In the genomic region with DNA sequence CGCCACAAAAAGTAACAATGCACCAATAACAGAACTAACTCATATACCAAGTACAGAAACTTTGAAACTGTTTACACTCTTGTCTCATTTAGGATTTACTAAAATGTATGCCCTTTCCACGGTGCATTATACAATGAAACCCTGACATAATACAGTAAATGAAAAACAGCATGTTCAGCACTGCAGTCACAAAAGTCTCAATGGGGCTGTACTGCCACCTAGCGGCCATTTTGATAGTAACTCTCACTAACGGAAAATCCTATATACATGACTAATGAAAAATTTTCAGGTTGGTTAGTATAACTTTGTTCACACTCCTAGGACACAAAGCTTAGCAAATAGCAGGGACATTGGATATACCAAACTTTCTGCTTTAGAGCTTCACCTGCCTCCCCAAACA, we compare ENCODE assay signal across 9 mouse cellular contexts. TPM values are rescaled to one million over a fixed set of nuclear protein-coding genes. Genes with fewer than 3 reads are reported as not detected.
DNase-seq lines count a peak whose midpoint lies in the region; ATAC-seq and TF ChIP-seq lines count a peak whose summit lies in the region.
"Had no signal": no experiment of that assay in that cellular context is flagged by ENCODE, and none has a peak within 500 bp of the region (broad histone marks: within the 10 kb centered on the region; RNA-seq: fewer than 3 reads in every experiment).

No protein-coding gene starts in this region.

- no peak overlapping the region for H3K4me2 ChIP-seq in intestine, postnatal 0 days (replicated peaks; ENCODE audit: low read depth)
- H3K4me2 ChIP-seq in intestine, embryonic 15.5 days (replicated peaks): no peak overlapping the region
- H3K4me2 ChIP-seq: embryonic facial prominence, embryonic 15.5 days had no signal

- intact Hi-C loops in gastrocnemius, postnatal 14 days (cut with DNase I; ENCODE audit: low total_unique reads): loop anchor here (10.0 kb wide), 2 partner anchors 318 to 348 kb away; no protein-coding TSS in a partner anchor

- no peaks in the 10 kb centered on the region for H3K27me3 ChIP-seq in intestine, postnatal 0 days (replicated peaks; ENCODE audit: control insufficient read depth, insufficient read depth, low read length)
- H3K27me3 ChIP-seq in intestine, embryonic 15.5 days (replicated peaks): no peaks in the 10 kb centered on the region
- H3K27me3 ChIP-seq: embryonic facial prominence, embryonic 15.5 days had no signal

- no peaks in the 10 kb centered on the region for H3K36me3 ChIP-seq in intestine, postnatal 0 days (ENCODE audit: control insufficient read depth, insufficient read depth)
- H3K36me3 ChIP-seq in intestine, embryonic 15.5 days: no peaks in the 10 kb centered on the region
- H3K36me3 ChIP-seq: embryonic facial prominence, embryonic 15.5 days had no signal

- WGBS in intestine, postnatal 0 days: 24% methylated on average over 4 of the region's 4 CpGs
- 27% methylated on average over 4 of the region's 4 CpGs for WGBS in intestine, embryonic 15.5 days

- no peaks in the 10 kb centered on the region for H3K4me1 ChIP-seq in intestine, postnatal 0 days (replicated peaks; ENCODE audit: control insufficient read depth, insufficient read depth, low read length)
- no peaks in the 10 kb centered on the region for H3K4me1 ChIP-seq in intestine, embryonic 15.5 days (replicated peaks)

- no peak for ATAC-seq in intestine, postnatal 0 days
- ATAC-seq in intestine, embryonic 15.5 days: no peak
- peak; percentile 66 for ATAC-seq in common myeloid progenitor, adult 5-6 weeks (replicated peaks; ENCODE audit: low read depth, poor library complexity, severe bottlenecking)
- peak; percentile 54 for ATAC-seq in megakaryocyte-erythroid progenitor cell, adult 5-6 weeks (replicated peaks; ENCODE audit: low FRiP score, low TSS enrichment, poor library complexity, severe bottlenecking)

- H3K9ac ChIP-seq in intestine, postnatal 0 days (ENCODE audit: low read depth, low read length): no peak overlapping the region
- no peak overlapping the region for H3K9ac ChIP-seq in intestine, embryonic 15.5 days
- H3K9ac ChIP-seq: embryonic facial prominence, embryonic 15.5 days had no signal

- no peaks in the 10 kb centered on the region for H3K9me3 ChIP-seq in intestine, postnatal 0 days (ENCODE audit: control insufficient read depth)
- no peaks in the 10 kb centered on the region for H3K9me3 ChIP-seq in intestine, embryonic 15.5 days
- H3K9me3 ChIP-seq: embryonic facial prominence, embryonic 15.5 days had no signal

- H3K4me3 ChIP-seq in intestine, postnatal 0 days (ENCODE audit: low read depth, low read length): no peak overlapping the region
- no peak overlapping the region for H3K4me3 ChIP-seq in intestine, embryonic 15.5 days (replicated peaks)
- H3K4me3 ChIP-seq: embryonic facial prominence, embryonic 15.5 days had no signal

- peak; percentile 39 for DNase-seq in WW6 (ENCODE audit: low read depth, low spot score)
- peak; percentile 55 for DNase-seq in gastrocnemius, postnatal 14 days
- peak; percentile 65 to 93 for DNase-seq in layer of hippocampus, postnatal 25 days (ENCODE audit: extremely low spot score in 1 of 2, low spot score in 1 of 2)
- peak; percentile 64 to 87 for DNase-seq in spleen, postnatal 10 days (ENCODE audit: low spot score in 2 of 2)

- H3K27ac ChIP-seq in intestine, postnatal 0 days (ENCODE audit: low read depth, low read length): no peak overlapping the region
- no peak overlapping the region for H3K27ac ChIP-seq in intestine, embryonic 15.5 days
- H3K27ac ChIP-seq: embryonic facial prominence, embryonic 15.5 days had no signal

- peak; percentile 97 for TF ChIP-seq CTCF in intestine, postnatal 0 days (IDR thresholded peaks at IDR 0.05; ENCODE audit: low read depth)

RNA-seq across cellular contexts. Expression of a gene that starts 4.5 kb away (rescaled TPM):
- 4.3 and 5.0 TPM in 2 replicates for polyA plus RNA-seq in intestine, postnatal 0 days (2015; fragmentation: Nextera tagmentation; extraction: Ambion mirVana)
- polyA plus RNA-seq in intestine, embryonic 15.5 days (2015; fragmentation: Nextera tagmentation; extraction: Ambion mirVana): 10.4 and 12.3 TPM in 2 replicates
- 60.7 and 66.0 TPM in 2 replicates for total RNA-seq in common myeloid progenitor, adult 5-6 weeks (2017)
- total RNA-seq in gastrocnemius, postnatal 14 days (2021): 1 to 10 TPM; 4.4 to 4.6 TPM
- 10 to 100 TPM in 1 of 2 experiments, 1 to 10 TPM in 1; 9.4 to 11.3 TPM for total RNA-seq in layer of hippocampus, postnatal 25 days (2021)
- 34.8 and 53.1 TPM in 2 replicates for total RNA-seq in megakaryocyte-erythroid progenitor cell, adult 5-6 weeks (2014; fragmentation: Nextera tagmentation)
- total RNA-seq in megakaryocyte-erythroid progenitor cell, adult 5-6 weeks (2017): 61.9 and 85.5 TPM in 2 replicates

RNA-seq across cellular contexts. Expression of a gene that starts 7.8 kb away (rescaled TPM):
- 512 and 547 TPM in 2 replicates for polyA plus RNA-seq in intestine, postnatal 0 days (2015; fragmentation: Nextera tagmentation; extraction: Ambion mirVana)
- polyA plus RNA-seq in intestine, embryonic 15.5 days (2015; fragmentation: Nextera tagmentation; extraction: Ambion mirVana): 88.3 and 90.4 TPM in 2 replicates
- 0.18 and 1.4 TPM in 2 replicates for total RNA-seq in common myeloid progenitor, adult 5-6 weeks (2017)
- total RNA-seq in gastrocnemius, postnatal 14 days (2021): under 1 TPM; 0.13 to 0.33 TPM
- 10 to 100 TPM in 1 of 2 experiments, 1 to 10 TPM in 1; 7.0 to 10.2 TPM for total RNA-seq in layer of hippocampus, postnatal 25 days (2021)
- not detected in 2 replicates for total RNA-seq in megakaryocyte-erythroid progenitor cell, adult 5-6 weeks (2014; fragmentation: Nextera tagmentation)
- total RNA-seq in megakaryocyte-erythroid progenitor cell, adult 5-6 weeks (2017): 0.42 and 2.2 TPM in 2 replicates

Comparison
In these comparisons a context has a peak if more than half of its experiments do, and no peak if none do; other contexts are left out.
1. ATAC-seq: peak in common myeloid progenitor, adult 5-6 weeks (single experiment) and megakaryocyte-erythroid progenitor cell, adult 5-6 weeks (single experiment); none in intestine, postnatal 0 days (single experiment) and intestine, embryonic 15.5 days (single experiment).
2. Peak in every context shown above with its lines, with median percentiles within 50 percentile points of each other: DNase-seq.